Mouse (Mus musculus): ENCODE measurements around the gene Apobec2.

- TF ChIP-seq POLR2A (IDR thresholded peaks at IDR 0.05; ENCODE audit: low read depth, low read length) (no peak), CTCF (IDR thresholded peaks at IDR 0.05; ENCODE audit: extremely low read depth, insufficient read length, insufficient replicate concordance, low read depth, low read length) (no peak)
Measured at GRCm38 (mm10) chr17:48376102-48376501, 56.6 kb downstream of the Apobec2 start.
